8 mouse cellular contexts compared by ENCODE assay signal in genomic region chrX:153724400-153724799, GRCm38 (mm10). TPM values are rescaled to one million over a fixed set of nuclear protein-coding genes. Genes with fewer than 3 reads are reported as not detected.
DNase-seq lines count a peak whose midpoint lies in the region; ATAC-seq and TF ChIP-seq lines count a peak whose summit lies in the region.

No protein-coding gene starts in this region.

- TF ChIP-seq CTCF in forebrain, postnatal 0 days (IDR thresholded peaks at IDR 0.05; ENCODE audit: low read depth), result no peak

- H3K27ac ChIP-seq in kidney, embryonic 14.5 days (ENCODE audit: low read depth, low read length), result no peak overlapping the region
- H3K27ac ChIP-seq in forebrain, postnatal 0 days (ENCODE audit: low read depth, low read length), result peak overlapping the region; percentile 57
- no peak overlapping the region for H3K27ac ChIP-seq in macrophage

- peak overlapping the region; percentile 56 for H3K4me3 ChIP-seq in kidney, embryonic 14.5 days (ENCODE audit: low read length)
- H3K4me3 ChIP-seq in forebrain, postnatal 0 days (ENCODE audit: low read depth, low read length), result peak overlapping the region; percentile 48
- H3K4me3 ChIP-seq in macrophage (ENCODE audit: inconsistent target), result peak overlapping the region; percentile 62

- no peak for DNase-seq in kidney, adult 11 months
- DNase-seq in T-cell, adult 2 months (ENCODE audit: low spot score), result peak; percentile 0
- peak; percentile 31 for DNase-seq in forebrain, postnatal 0 days
- DNase-seq in right cerebral cortex, adult 18-20 months, result no peak
- DNase-seq in ovary, postnatal 36 days (ENCODE audit: low spot score), result no peak
- no peak for DNase-seq in gastrocnemius, adult 8-10 months (ENCODE audit: low spot score in 2 of 2)

- peaks cover 36% of the 10 kb centered on the region for H3K79me2 ChIP-seq in macrophage (ENCODE audit: inconsistent target)

- H3K4me1 ChIP-seq in kidney, embryonic 14.5 days (ENCODE audit: control insufficient read depth, insufficient read depth, low read length), result 0 out of 2 replicates have a peak, but pooled peaks cover 5% of the 10 kb centered on the region
- no peaks in the 10 kb centered on the region for H3K4me1 ChIP-seq in forebrain, postnatal 0 days (ENCODE audit: insufficient read depth)

- ATAC-seq in kidney, embryonic 14.5 days (ENCODE audit: low FRiP score, low TSS enrichment), result no peak
- ATAC-seq in forebrain, postnatal 0 days, result peak; percentile 49; the same call in 1 of the 2 replicates

- peaks cover 3% of the 10 kb centered on the region; the same call in 1 of the 2 replicates for H3K36me3 ChIP-seq in kidney, embryonic 14.5 days (ENCODE audit: control insufficient read depth, insufficient read depth, low read length)
- H3K36me3 ChIP-seq in forebrain, postnatal 0 days (ENCODE audit: insufficient read depth), result no peaks in the 10 kb centered on the region
- no peaks in the 10 kb centered on the region for H3K36me3 ChIP-seq in macrophage (ENCODE audit: inconsistent target)

- H3K9ac ChIP-seq in kidney, embryonic 14.5 days (ENCODE audit: low read depth, low read length), result no peak overlapping the region; the same call in 1 of the 2 replicates
- 0 out of 2 replicates have a peak overlapping the region, but pooled peaks have one; percentile 22 for H3K9ac ChIP-seq in forebrain, postnatal 0 days

- no peaks in the 10 kb centered on the region for H3K9me3 ChIP-seq in kidney, embryonic 14.5 days (ENCODE audit: control insufficient read depth, low read length)
- H3K9me3 ChIP-seq in forebrain, postnatal 0 days (ENCODE audit: low read length), result no peaks in the 10 kb centered on the region

- 38% methylated on average over 3 of the region's 3 CpGs for WGBS in kidney, embryonic 14.5 days
- 24% methylated on average over 3 of the region's 3 CpGs for WGBS in forebrain, postnatal 0 days
- WGBS in macrophage (ENCODE audit: missing documents), result 85% methylated on average over 3 of the region's 3 CpGs

- peak overlapping the region; percentile 50 for H3K4me2 ChIP-seq in kidney, embryonic 14.5 days (replicated peaks; ENCODE audit: low read depth, low read length)
- H3K4me2 ChIP-seq in forebrain, postnatal 0 days (ENCODE audit: low read depth), result peak overlapping the region; percentile 52

- no peaks in the 10 kb centered on the region for H3K27me3 ChIP-seq in kidney, embryonic 14.5 days (ENCODE audit: control insufficient read depth, insufficient read depth, low read length)
- no peaks in the 10 kb centered on the region for H3K27me3 ChIP-seq in forebrain, postnatal 0 days (ENCODE audit: insufficient read depth, low read length)

RNA-seq across cellular contexts. Expression of gene Nbdy, which starts 1.0 kb away (rescaled TPM):
- polyA plus RNA-seq in kidney, embryonic 14.5 days (2014; fragmentation: Nextera tagmentation; extraction: Ambion mirVana), result 110 and 116 TPM in 2 replicates
- total RNA-seq in forebrain, postnatal 0 days (2014; rRNA removed), result 73.1 and 73.5 TPM in 2 replicates
- 164 and 177 TPM in 2 replicates for polyA plus RNA-seq in forebrain, postnatal 0 days (2015; fragmentation: Nextera tagmentation; extraction: Ambion mirVana)
- 100 to 1,000 TPM in 1 of 26 experiments, 10 to 100 TPM in 17, 1 to 10 TPM in 8; 5.1 to 261 (median 13.0) TPM for total RNA-seq in macrophage (2018; cell fraction: chromatin; rRNA removed)
- total RNA-seq in macrophage (2018; cell fraction: cytosol; rRNA removed), result 10 to 100 TPM; 23.7 to 49.6 (median 34.5) TPM
- total RNA-seq in macrophage (2018; cell fraction: nucleus; rRNA removed), result 100 to 1,000 TPM in 1 of 26 experiments, 10 to 100 TPM in 24, 1 to 10 TPM in 1; 9.7 to 141 (median 17.8) TPM
- 19.9 to 144 TPM (median 30.1 TPM) in 3 replicates for polyA plus RNA-seq in macrophage (2018)
- 10 to 100 TPM; 23.6 to 31.3 (median 26.9) TPM for total RNA-seq in gastrocnemius, adult 8-10 months (2022)

RNA-seq across cellular contexts. Expression of gene Kctd12b, which starts 28.2 kb away (rescaled TPM):
- 5.5 and 9.5 TPM in 2 replicates for polyA plus RNA-seq in kidney, embryonic 14.5 days (2014; fragmentation: Nextera tagmentation; extraction: Ambion mirVana)
- 3.7 and 5.0 TPM in 2 replicates for total RNA-seq in forebrain, postnatal 0 days (2014; rRNA removed)
- polyA plus RNA-seq in forebrain, postnatal 0 days (2015; fragmentation: Nextera tagmentation; extraction: Ambion mirVana), result 1.5 and 2.7 TPM in 2 replicates
- 10 to 100 TPM in 2 of 26 experiments, 1 to 10 TPM in 17, under 1 TPM in 7; 0.55 to 16.7 (median 1.7) TPM for total RNA-seq in macrophage (2018; cell fraction: chromatin; rRNA removed)
- total RNA-seq in macrophage (2018; cell fraction: cytosol; rRNA removed), result 10 to 100 TPM in 13 of 26 experiments, 1 to 10 TPM in 13; 3.0 to 35.3 (median 9.0) TPM
- 10 to 100 TPM in 5 of 26 experiments, 1 to 10 TPM in 21; 1.6 to 23.4 (median 5.1) TPM for total RNA-seq in macrophage (2018; cell fraction: nucleus; rRNA removed)
- 9.9 to 26.5 TPM (median 25.8 TPM) in 3 replicates for polyA plus RNA-seq in macrophage (2018)
- 1 to 10 TPM; 1.3 to 2.0 (median 1.5) TPM for total RNA-seq in gastrocnemius, adult 8-10 months (2022)

Comparison
In these comparisons a context has a peak if more than half of its experiments do, and no peak if none do; other contexts are left out.
1. DNase-seq: peak in T-cell, adult 2 months (single experiment) and forebrain, postnatal 0 days (single experiment); none in kidney, adult 11 months (single experiment), right cerebral cortex, adult 18-20 months (single experiment), ovary, postnatal 36 days (single experiment) and gastrocnemius, adult 8-10 months (0 of 2).
2. Peak in every context shown above with its lines, with median percentiles within 50 percentile points of each other: H3K4me3 ChIP-seq.